Mouse (Mus musculus): ENCODE data around the gene Slc26a9.

Gene Slc26a9

DNA sequence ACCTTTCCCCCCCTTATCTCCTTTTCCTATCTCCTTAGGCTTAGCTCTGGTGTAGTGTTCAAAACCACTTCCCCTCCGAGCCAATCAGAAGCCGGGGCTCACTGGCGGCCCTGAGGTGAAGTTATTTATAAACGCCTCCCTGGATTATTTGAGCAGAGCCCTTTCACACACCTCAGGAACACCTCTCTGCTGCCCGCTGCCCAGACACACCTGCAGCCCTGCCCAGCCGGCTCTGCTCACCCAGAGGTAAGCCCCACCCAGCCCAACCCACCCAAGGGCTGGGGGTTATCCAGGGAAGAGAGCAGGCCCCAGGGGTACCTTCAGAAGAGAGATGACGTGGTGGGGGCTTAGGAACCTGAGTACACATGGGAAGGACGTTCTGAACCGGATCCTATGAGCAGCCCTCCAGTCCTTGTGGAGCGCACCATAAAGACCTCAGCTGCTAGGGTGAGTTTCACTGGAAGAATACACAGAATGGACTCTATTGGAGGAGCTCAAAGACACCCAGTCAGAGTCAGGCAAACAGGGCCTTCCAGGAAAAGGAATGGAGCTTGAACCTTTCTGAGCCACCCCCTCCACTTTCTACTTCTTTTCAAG is at the start of gene Slc26a9:
Gene Slc26a9, plus strand, starts transcription at position 155 of the 597 bp plus-strand sequence.
- no peak for DNase-seq (ENCODE audit: extremely low read depth, insufficient read length, low spot score)

DNA sequence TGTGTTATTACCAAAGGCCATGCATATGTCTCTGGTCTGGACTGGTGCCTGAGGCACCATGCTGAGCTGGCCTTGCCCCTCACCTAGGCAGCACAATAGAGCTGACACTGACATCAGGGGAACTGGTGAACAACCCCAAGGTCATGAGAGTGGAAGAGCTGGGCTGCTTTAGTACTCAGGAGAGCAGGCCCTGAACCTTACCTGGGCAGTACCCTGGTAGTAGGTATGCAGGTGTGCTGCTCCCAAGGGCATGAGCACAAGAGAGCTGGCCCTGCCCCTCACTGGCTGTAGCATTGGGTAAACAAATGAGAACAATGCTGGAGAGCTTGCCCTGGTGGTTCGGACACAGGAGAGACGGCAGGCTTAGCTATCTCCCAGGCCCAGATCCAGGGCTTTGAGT is 48.5 kb upstream of the Slc26a9 start:
- DNase-seq (ENCODE audit: extremely low read depth, insufficient read length, low spot score): no peak

DNA sequence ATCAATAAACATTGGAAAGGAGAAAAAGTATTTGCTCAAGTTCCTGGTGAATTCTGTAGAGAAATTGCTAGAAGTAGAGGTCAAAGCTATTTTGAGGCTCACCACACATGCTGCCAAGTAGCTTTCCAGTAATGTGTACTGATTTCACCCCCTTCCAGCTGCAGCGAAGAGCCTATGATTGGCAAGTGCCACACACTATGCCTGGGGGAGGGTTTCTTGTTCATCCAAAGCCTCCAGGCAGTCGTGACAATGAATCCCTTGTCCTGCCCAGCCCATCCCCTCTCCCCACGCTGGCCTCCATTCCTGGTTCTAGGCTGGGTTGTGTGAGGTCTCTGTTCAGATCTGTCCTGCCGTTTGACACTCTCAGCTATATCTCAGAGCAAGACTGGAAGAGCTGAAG is 47.5 kb upstream of the Slc26a9 start:
- DNase-seq (ENCODE audit: extremely low read depth, insufficient read length, low spot score): no peak

DNA sequence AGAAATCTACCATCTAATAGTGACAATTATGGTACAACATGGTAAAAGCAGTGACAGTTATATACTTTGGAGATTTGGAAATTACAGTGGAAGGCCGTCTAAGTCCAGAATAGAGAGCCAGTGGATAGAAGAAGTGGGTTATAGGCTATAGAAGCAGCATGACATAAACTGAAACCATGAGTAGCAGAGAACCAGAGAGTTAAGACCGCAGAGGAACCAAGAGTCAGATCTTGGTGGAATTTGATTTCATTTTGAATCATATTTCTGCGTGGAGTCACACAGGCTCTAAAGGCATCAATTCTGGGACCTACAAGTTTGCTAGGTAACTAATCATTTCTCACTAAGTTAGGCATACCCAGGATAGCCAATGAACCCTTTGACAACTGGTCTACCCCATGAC is 45.1 kb upstream of the Slc26a9 start:
- DNase-seq (ENCODE audit: extremely low read depth, insufficient read length, low spot score): no peak

DNA sequence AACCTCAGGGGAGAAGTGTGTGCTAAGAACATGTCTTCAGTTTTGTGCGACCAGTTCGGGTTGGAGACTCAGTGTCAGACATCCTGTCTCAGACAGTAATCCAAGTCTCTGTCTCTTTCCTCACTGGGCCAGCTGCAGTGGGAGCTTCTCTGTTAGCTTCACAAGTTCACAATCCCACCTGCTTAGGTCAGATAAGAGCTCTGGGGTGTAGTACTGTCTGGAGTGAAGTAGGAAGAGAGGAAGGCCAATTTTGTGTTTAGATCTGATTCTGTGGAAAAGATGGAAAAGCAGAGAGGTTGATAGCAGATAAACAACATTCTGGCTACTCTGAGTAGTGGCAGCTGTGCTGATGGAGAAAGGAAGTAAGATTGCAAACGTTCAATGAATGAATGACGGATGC is 44.2 kb upstream of the Slc26a9 start:
- no peak for DNase-seq (ENCODE audit: extremely low read depth, insufficient read length, low spot score)

DNA sequence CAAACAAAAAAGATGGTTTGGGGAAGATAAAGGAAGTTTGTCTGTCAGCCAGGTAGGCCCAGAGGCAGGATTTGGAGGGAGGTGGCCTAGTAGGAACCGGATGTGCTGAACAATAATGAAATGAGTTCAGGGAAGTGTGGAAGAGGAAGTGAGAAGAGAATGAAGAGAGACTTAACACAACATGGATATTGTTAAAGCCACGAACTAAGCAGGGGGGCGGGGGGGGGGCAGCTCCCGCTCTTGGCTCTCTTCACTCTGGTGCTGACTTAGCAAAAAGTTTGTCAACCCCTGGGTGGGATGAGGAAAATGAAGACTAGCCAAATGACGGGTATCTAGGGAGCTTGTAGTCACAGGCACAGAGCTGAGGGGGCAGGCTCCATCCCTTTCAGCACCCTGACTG is 43.4 kb upstream of the Slc26a9 start:
- DNase-seq (ENCODE audit: extremely low read depth, insufficient read length, low spot score): no peak

DNA sequence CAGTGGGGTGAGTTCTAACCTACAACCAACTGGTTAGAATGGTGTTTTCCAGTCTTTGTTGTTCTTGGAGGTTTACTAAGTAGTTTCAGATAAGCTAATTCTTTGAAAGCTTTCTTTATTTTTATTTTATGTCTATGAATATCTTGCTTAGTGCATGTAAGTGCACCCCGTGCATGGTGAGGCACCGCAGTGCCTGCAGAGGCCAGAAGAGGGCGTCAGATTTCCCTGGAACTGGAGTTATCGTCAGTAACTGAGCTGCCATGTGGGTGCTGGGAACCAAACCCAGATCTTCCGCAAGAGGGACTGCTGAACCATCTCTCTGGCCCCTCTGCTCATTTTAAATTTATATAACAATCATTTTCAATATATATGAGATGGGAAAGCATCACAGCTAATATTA is 42.4 kb upstream of the Slc26a9 start:
- no peak for DNase-seq (ENCODE audit: extremely low read depth, insufficient read length, low spot score)

DNA sequence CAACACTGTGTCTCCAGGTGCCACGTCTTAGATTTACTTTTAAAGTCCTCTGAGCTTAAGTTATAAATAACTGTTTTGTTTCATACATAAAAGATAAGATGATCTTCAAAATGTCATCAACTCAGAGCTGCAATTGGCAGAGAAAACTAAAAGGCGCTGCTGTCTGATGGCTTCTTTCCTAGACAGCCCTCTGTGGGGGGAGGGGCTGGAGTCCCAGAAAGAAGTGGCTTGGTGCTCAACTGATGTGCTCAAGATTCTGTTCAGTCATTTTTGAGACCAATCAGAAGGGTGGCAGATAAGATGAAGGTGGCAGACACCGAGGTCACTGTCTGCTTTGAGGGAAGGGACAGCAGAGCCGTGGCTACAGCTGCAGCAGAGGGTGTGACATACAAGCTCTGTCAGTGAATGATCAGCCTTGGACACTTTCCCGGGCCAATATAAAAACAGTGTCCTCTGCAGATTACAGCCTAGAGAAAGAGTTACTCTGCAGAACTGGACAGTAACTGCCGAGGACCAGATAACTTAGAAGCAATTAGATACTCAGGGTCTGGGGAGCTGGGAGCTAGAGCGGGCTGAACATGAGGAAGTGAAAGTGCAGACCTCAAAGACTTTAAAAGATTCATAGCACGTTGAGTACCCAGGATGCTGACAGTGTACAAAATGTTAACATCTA is 41.6 kb upstream of the Slc26a9 start:
- DNase-seq (ENCODE audit: extremely low read depth, insufficient read length, low spot score): no peak

DNA sequence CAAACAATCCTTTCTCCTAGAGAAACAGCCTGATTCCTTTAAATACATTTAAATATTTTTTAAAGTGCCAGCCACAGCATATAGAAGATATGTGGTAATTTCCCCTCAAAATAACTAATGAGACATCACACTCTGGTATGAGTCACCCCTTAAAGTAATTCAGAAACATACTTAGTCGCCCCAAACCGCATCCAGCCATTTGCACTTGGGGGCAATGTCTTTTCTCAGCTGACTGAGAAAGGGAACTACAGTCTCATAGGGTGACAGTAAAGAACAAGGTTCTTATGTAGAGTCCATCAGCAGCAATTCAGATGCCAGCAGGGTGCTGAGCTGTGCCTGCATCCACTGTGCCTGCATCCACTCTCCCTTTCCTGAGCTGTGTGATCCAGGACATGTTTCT is 40.3 kb upstream of the Slc26a9 start:
- DNase-seq (ENCODE audit: extremely low read depth, insufficient read length, low spot score): no peak

DNA sequence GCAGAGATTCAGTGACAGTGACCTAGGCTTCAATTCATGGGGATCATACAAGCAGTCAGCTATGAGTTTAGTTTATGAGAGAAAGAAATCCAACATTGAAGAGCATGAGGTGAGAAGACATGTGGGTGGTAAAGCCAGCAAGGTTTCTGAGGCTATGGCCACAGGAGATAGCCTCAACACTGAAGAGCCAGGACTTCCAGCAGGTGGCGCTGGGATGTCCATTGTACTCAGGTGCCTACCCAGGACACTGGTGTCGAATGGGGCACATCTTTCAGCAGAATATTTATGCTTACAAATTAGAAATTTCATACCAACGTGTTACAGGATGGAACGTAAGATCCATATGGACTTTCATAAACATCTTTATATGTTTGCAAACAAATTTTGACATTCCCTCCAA is 35.5 kb upstream of the Slc26a9 start:
- DNase-seq (ENCODE audit: extremely low read depth, insufficient read length, low spot score): no peak

DNA sequence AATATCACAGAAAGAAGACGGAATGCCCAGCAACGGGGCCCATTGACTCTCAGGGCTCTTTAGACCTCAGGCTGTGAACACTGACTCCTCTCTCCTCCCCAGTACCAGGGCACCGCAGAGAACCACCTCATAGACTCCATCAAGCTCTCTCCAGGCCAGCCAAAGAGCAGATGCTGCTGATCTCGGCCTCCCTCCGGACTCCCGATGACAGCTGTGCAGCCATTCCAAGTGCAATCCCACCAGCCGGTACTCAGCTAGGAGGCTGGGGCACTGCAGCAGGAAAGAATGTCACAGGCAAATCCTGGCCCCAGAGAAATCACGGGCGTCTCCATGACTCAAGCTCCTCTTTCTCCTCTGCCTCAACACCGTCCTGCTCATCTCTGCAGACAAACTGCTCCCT is 32.3 kb upstream of the Slc26a9 start:
- DNase-seq (ENCODE audit: extremely low read depth, insufficient read length, low spot score): no peak

DNA sequence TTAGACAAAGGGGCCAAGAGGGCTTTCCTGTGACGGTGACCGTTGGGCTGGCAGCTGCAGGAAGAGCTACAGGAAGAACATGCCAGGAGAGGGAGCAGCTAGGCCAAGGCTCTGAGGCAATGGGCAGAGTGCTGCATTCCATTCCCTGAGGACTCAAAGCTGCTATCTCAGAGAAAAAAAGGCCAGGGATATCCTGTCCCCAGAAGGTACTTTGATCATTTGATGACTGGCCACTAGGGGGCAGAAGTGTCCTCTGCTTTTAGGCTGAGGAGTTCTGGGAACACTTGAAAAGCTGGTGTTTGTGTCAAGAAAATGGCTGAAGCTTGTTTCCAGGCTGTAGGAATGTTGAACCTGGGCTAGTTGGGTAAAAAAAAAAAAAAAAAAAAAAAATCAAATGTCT is 31.4 kb upstream of the Slc26a9 start:
- no peak for DNase-seq (ENCODE audit: extremely low read depth, insufficient read length, low spot score)

DNA sequence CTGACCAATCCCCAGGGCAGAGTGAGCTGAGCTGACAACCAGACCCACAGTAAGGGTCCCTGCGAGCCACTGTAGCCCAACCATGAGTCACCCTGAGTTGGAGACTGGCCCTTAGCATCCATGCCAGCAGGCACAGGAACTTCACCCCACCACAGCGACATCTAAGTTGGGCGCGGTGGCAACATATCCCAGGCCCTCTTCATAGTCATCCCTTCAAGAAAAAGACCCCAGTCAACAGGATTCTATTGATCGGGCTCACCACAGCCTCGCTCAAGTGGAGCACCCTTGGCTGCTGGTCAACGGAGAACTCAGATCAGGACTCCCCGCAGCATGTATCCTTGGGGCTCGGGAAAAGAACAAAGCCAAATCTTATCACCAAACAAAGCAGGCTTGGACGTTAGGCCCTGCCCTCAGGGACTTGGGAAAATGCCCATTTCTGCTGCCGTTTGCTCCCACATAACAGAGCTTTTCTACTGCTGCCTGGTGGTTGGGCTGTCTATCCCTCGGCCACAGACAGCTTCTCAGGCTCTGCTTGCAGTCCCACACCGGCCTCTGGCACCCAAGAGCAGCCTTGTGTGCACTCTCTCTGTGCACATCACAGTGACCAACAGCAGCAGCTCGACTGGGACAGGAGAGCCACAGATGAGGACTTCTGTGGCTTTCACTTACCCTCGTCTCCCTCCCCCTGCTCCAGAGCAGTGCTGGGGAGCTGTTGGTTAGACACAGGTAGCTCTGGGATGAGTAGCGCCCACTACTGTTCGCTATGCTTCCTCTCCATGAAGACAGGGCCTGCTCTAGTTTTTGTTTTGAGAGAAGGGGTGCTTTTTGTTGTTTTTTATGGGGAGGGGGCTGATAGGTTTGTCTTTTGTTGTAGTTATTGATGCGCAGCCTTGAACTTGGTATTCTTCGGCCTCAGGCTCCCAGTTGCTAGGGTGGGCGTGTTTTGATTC is 29.2 kb upstream of the Slc26a9 start:
- no peak for DNase-seq (ENCODE audit: extremely low read depth, insufficient read length, low spot score)

DNA sequence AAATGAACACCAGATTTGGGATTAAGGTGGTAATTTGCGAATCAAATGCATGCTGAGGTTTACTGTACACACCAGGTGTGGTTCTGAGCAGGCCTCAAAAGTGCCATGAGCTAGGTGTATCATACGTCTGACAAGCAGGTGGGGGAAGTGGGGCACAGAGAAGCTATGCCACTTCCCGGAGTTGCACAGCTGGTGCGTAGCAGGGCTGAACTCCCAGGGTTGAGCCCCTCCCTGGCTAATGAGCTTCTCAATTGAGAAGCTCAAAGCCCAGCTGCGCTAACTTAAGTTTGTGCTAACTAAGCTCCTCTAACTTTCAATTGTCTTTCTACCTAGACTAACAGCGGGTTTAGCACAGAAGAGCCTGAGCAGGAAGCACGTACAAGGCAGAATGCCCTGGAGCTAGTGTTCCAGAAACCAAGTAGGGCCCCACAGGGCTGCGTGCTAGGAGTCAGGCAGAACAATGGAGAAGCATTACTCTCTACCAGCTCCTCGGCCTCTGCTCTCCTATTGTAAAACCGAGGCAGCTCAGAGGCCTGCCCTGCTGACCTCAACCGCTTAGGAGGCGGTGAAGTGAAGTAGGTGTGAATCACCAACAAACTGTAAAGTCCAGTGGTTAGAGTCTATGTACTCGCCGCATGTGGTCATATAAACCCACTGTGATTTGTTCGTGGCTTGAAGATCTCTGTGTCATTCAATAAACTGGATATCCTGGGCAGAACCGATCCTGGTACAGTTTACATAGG is 24.7 kb upstream of the Slc26a9 start:
- DNase-seq (ENCODE audit: extremely low read depth, insufficient read length, low spot score): no peak

DNA sequence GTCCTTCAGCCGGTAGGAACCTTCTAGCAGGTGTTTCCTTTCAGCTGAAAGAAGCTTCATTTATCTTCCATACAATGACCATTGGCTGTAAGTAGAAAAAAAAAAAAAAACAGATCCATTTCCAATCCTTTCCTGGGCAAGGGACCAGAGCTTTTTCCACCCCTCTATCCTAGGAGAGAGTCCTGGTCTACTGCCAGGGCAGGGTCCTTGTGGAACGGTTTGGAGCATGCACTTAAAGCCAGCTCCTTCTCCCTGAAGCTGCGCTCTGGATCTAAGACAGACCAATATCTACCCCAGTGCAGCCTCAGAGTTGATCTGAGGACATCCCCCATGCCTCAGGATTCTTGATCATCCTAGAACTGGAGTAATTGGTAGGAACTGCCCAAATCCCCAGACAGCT is 21.8 kb upstream of the Slc26a9 start:
- no peak for DNase-seq (ENCODE audit: extremely low read depth, insufficient read length, low spot score)

DNA sequence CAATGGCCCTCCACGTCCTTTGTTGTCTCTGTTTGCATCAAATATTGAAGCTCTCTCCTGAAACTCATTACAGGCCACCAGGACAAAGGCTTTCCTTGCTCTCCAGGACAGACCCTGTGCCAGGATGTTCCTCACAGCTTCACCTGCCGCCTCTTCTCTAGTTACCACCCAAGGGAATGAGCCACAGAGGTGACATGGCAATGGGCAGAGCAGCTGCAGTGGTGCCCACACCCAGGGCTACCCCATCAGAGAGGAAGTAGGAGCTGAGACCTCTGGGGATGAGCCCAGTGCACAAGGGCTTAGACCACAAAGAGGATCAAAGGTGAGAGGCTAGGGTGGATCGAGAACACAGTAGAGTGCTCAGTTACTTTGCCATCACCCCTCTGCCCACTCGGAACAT is 20.3 kb upstream of the Slc26a9 start:
- DNase-seq (ENCODE audit: extremely low read depth, insufficient read length, low spot score): no peak

DNA sequence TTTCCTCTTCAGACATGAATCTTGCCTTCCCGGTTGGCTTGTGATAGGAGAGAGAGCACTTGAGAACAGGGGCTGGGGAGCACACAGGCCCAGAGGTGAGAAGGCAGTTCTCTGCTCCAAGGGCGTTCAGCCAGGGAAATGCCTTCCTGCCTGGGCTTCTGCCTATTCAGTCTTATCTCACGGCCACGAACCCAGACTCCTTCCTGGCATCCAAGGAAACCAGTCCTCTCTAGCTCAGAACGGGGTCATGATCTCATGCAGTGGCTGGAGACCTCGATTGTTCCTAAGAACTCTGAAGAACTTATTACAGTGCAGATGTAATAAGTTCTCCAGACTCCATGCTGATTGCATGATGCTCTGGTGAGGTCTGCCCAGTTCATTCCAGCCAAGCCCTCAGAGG is 17.2 kb upstream of the Slc26a9 start:
- no peak for DNase-seq (ENCODE audit: extremely low read depth, insufficient read length, low spot score)

DNA sequence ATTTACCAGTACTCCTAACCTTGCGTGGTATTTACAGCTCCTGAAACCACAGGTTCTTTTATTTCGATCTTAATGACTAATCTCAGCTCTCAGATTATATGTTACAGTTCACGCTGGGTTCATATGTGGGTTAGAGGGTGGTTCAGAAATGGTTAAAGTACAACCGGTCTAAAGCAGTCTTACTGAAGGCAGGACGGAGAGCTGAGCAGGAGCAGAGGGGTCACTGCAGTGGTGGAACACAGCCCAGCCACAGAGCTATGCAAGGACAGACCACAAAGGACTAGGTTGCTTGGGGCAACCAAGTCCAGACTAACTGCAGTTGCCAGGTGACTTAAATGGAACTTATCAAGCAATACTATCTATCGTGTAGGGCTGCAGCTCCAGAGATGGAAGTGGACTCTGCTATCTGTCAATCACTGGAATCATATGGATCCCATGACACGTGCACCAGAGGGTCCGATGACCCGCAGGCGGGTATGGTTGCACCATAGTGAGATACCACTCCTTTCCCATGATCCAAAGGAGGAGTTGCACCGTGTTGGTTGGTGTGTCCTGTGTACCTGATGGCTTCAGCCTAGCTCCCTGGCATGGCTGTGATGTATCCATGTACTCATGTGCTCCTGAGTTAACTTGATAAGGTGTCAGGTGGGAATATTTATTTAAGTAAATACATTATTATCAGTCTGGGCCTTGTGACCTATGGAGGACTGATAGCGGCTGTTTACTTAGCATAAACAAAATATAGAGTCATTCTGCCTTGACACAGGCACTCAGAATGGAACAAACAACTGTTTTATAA is 13.0 kb upstream of the Slc26a9 start:
- no peak for DNase-seq (ENCODE audit: extremely low read depth, insufficient read length, low spot score)

DNA sequence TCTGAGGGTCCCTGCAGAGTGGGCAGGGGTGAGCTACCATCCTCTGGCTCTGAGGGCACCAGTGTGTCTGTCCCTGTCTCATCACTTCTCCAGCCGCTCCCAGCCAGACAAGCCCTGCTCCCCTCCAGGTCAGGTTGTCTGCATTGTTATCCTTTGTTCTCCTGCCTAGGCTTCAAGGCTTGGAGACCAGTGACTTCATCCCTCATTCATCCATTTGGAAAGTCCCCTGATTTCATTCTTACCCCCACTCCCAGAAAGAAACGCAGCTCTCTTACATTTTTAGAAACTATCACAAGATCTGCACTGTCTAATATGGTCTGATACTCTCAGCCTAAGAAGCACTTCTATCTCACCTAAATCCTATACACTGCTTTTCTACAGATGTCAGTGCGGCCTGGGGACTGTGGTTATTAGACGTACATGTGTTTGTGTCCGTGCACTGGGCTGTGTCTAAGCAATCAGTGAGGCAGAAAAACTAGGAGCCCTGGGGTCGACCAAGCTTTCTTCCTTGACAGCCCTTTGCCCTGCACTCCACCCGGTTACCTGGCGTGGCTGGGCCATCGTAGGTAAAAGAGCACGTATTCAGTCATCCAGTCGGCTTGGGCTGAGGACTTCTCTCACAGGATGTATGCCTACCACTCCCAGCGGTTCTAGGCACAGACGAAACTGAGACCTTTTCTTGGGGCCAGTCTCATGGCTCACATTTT is 10.2 kb upstream of the Slc26a9 start:
- DNase-seq (ENCODE audit: extremely low read depth, insufficient read length, low spot score): no peak

Measured in 3134 (cell line).